Mouse (Mus musculus): ENCODE measurements at regions not wholly inside any gene's neighbourhood (a gene's known extent, or its start where the extent isn't known, plus 50 kb on each side); places are given as distances from the start of the nearest gene placed in this dataset.
"Not testable (repeated sequence)": the region's sequence is repeated elsewhere in the genome, so short reads cannot be mapped to it uniquely, and the experiment has no call there.

- in situ Hi-C loops (cut with MboI, MseI) = no loop called here
Observed at GRCm38 (mm10) chr10:8136662-8137061, 180.6 kb upstream of the Tab2 start.

GRCm38 (mm10) chr10:8135272-8135671 is 179.2 kb upstream of the Tab2 start:
- in situ Hi-C loops (cut with MboI, MseI) = no loop called here

- in situ Hi-C loops (cut with MboI, MseI) = no loop called here
Observed at GRCm38 (mm10) chr10:8134398-8134797, 178.4 kb upstream of the Tab2 start.

- in situ Hi-C loops (cut with MboI, MseI) = no loop called here
Observed at GRCm38 (mm10) chr10:8133451-8133952, 177.5 kb upstream of the Tab2 start.

- in situ Hi-C loops (cut with MboI, MseI) = no loop called here
Observed at GRCm38 (mm10) chr10:8132795-8133194, 176.8 kb upstream of the Tab2 start.

- in situ Hi-C loops (cut with MboI, MseI) = no loop called here
Observed at GRCm38 (mm10) chr10:8130472-8131241, 174.6 kb upstream of the Tab2 start.

GRCm38 (mm10) chr10:8130057-8130456 is 174.0 kb upstream of the Tab2 start:
- in situ Hi-C loops (cut with MboI, MseI) = no loop called here

GRCm38 (mm10) chr10:8124124-8124523 is 168.1 kb upstream of the Tab2 start:
- in situ Hi-C loops (cut with MboI, MseI) = no loop called here

GRCm38 (mm10) chr10:8121895-8122294 is 165.9 kb upstream of the Tab2 start:
- in situ Hi-C loops (cut with MboI, MseI) = no loop called here

GRCm38 (mm10) chr10:8116821-8117220 is 160.8 kb upstream of the Tab2 start:
- in situ Hi-C loops (cut with MboI, MseI) = no loop called here

GRCm38 (mm10) chr10:8114932-8115331 is 158.9 kb upstream of the Tab2 start:
- in situ Hi-C loops (cut with MboI, MseI) = not testable (repeated sequence)

- in situ Hi-C loops (cut with MboI, MseI) = no loop called here
Observed at GRCm38 (mm10) chr10:8114530-8114929, 158.5 kb upstream of the Tab2 start.

GRCm38 (mm10) chr10:8100489-8100888 is 144.5 kb upstream of the Tab2 start:
- in situ Hi-C loops (cut with MboI, MseI) = no loop called here

- in situ Hi-C loops (cut with MboI, MseI) = no loop called here
Observed at GRCm38 (mm10) chr10:8095924-8096323, 139.9 kb upstream of the Tab2 start.

GRCm38 (mm10) chr10:8095206-8095605 is 139.2 kb upstream of the Tab2 start:
- in situ Hi-C loops (cut with MboI, MseI) = no loop called here

- in situ Hi-C loops (cut with MboI, MseI) = no loop called here
Observed at GRCm38 (mm10) chr10:8091871-8092552, 136.0 kb upstream of the Tab2 start.

- in situ Hi-C loops (cut with MboI, MseI) = no loop called here
Observed at GRCm38 (mm10) chr10:8089296-8089695, 133.3 kb upstream of the Tab2 start.

GRCm38 (mm10) chr10:8088737-8089136 is 132.7 kb upstream of the Tab2 start:
- in situ Hi-C loops (cut with MboI, MseI) = no loop called here

GRCm38 (mm10) chr10:8088321-8088720 is 132.3 kb upstream of the Tab2 start:
- in situ Hi-C loops (cut with MboI, MseI) = no loop called here

GRCm38 (mm10) chr10:8087106-8087505 is 131.1 kb upstream of the Tab2 start:
- in situ Hi-C loops (cut with MboI, MseI) = no loop called here

GRCm38 (mm10) chr10:8086442-8086841 is 130.4 kb upstream of the Tab2 start:
- in situ Hi-C loops (cut with MboI, MseI) = no loop called here

GRCm38 (mm10) chr10:8077904-8078811 is 122.1 kb upstream of the Tab2 start:
- in situ Hi-C loops (cut with MboI, MseI) = no loop called here

All from T-helper 2 cell (primary cell).